Mouse (Mus musculus) gastrocnemius, postnatal 36 days (tissue): Measurements from ENCODE around the gene Gm10959. TPM values are rescaled to one million over a fixed set of nuclear protein-coding genes. Genes with fewer than 3 reads are reported as not detected.
A peak's percentile ranks its signal among the peaks of the same experiment; 100 is the strongest.
"Not testable (repeated sequence)": the region's sequence is repeated elsewhere in the genome, so short reads cannot be mapped to it uniquely, and the experiment has no call there.

ENCODE experiments used
- DNase-seq, 2 experiments: peaks; one replicate each; pipeline ENCODE4 v3.0.0; 2022
- intact Hi-C: fragments of 180-260 bp; cut with DNase I; formaldehyde crosslinking; loops from one replicate; pipeline ENCODE4 v1.15.1; 2025
- long read RNA-seq, 2 experiments: library from polyadenylated mRNA; stranded (forward); transcript quantifications; one replicate each; pipeline ENCODE4 v2.0.0; 2021
- total RNA-seq, 2 experiments: library from RNA; stranded (reverse); gene quantifications; 2 replicates each; pipeline ENCODE4 v1.2.3; 2021

Gene Gm10959
- not detected for total RNA-seq
- long read RNA-seq, experiment 1: 0 reads
- long read RNA-seq, experiment 2: 0 reads

DNA sequence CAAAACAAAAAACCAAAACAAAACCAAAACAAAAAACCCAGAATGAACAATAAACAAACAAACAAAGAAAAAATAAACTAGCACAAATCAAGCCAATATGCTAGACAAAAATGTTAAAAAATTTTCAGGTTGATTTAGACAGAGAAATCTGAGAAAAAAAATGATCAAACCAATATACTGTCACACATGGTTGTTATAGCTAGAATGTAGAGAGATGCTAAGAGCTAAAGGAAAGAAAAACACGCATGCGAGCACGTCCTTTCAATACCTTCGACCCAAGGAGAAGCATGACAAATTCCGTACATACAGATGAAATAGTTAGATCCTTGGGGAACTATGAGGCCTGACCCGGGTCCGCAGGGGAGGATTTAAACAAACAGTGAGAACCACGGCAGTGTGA lies at the start of gene Gm10959:
Gene Gm10959 (minus strand): TSS at position 101 of the 400 bp plus-strand sequence.
- DNase-seq: no peak

DNA sequence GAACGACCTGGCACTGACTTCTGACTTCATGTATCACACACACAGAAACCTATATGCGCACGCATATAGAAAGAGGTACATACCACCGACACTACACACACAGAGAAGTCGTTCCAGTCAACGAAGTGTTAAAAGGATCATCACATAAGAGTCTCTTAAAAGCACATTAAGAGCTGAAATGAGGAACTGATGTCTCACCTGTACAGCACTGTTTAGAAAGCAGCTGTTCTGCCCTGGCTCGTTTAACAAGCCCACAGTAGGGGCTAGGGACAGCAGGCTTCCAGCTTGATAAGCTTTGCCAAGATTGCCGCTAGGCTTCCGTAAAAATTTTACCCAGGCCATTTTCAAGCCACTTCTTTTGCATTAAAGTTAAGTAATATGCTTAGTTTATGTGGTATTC lies 49.2 kb upstream of the Gm10959 start:
- intact Hi-C loops: no loop called here
- DNase-seq: no peak

More for the DNA sequence above, at the start of gene Gm10959:
- intact Hi-C loops: no loop called here

GRCm38 (mm10) chr3:122964301-122964700 lies 45.1 kb upstream of the Gm10959 start:
- intact Hi-C loops: no loop called here
- no peak for DNase-seq

DNA sequence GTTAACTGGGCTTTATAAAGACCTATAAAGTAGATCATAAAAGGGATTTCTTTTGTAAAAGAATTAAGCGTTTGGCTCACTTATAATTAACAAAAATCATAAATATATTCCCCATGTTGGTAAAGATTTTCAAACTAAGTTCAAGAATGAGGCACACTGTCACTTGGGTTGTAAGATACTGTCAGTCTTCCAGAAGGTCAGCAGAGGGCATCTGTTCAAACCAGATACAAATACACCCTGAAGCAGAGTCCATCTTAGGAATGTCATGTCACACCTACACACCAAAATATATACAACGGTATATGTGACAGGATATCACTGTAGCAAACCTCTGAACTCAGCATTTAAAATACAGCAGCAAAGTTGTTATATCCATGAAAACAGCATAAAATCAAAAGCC lies 31.0 kb upstream of the Gm10959 start:
- no peak for DNase-seq
- intact Hi-C loops: no loop called here

GRCm38 (mm10) chr3:122943387-122943890 lies 24.3 kb upstream of the Gm10959 start:
- intact Hi-C loops: no loop called here
- DNase-seq: no peak

GRCm38 (mm10) chr3:122939215-122939614 lies 20.1 kb upstream of the Gm10959 start:
- peak in 1 of 2 experiments; percentile 40 for DNase-seq
- intact Hi-C loops: loop anchor here (10.0 kb wide), 1 partner anchor 416 kb away; no protein-coding TSS in a partner anchor

DNA sequence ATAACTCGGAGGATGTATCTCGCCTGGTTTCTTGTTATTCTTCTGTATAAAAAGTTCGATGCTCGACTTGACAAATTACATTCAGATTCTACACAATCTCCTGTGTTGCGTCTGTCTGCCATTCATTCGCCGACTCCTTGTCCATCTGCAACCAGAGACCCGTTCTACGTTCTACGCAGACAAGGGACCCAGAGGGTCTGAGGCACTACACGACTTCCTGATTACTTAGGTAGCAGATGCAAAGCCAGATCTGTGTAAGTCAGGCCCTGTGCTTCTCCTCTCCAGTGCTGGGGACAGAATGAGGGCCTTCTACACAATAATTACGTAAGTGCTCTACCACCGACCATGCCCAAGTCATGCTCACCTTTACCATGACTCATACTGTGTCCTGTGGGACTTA lies 18.0 kb upstream of the Gm10959 start:
- DNase-seq: not testable (repeated sequence)
- intact Hi-C loops: loop anchor here (2.0 to 10.0 kb wide), 2 partner anchors 166 to 418 kb away; no protein-coding TSS in a partner anchor

- DNase-seq: no peak
- intact Hi-C loops: loop anchor here (10.0 kb wide), 1 partner anchor 422 kb away; no protein-coding TSS in a partner anchor
Measured at GRCm38 (mm10) chr3:122932466-122932865, 13.3 kb upstream of the Gm10959 start.

DNA sequence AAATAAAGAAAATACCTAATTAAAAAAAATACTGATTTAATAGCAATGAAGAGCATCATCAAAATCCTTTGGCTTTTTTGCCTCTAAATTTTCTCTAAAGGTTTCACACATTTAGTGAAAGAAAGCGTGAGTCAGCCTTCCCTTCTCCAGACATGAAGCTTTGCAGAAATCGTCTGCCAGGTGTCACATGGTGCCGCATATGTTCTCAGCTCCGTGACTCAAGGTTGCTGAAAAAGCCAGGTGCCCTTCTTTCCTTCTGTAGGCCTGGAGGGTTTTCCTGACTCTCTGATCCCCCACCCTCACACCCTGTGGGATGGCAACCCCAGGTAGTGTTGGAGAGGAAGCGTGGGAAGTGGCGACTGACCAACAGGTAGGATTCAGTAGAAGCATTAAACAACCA lies 10.6 kb upstream of the Gm10959 start:
- no peak for DNase-seq
- intact Hi-C loops: loop anchor here (10.0 kb wide), 1 partner anchor 425 kb away; no protein-coding TSS in a partner anchor

- peak; percentile 92 to 96 for DNase-seq
- intact Hi-C loops: no loop called here
Measured at GRCm38 (mm10) chr3:122924009-122924914, 5.1 kb upstream of the Gm10959 start, which contains the start of gene 1810037I17Rik. Gene 1810037I17Rik (plus strand): TSS chr3:122924203.

DNA sequence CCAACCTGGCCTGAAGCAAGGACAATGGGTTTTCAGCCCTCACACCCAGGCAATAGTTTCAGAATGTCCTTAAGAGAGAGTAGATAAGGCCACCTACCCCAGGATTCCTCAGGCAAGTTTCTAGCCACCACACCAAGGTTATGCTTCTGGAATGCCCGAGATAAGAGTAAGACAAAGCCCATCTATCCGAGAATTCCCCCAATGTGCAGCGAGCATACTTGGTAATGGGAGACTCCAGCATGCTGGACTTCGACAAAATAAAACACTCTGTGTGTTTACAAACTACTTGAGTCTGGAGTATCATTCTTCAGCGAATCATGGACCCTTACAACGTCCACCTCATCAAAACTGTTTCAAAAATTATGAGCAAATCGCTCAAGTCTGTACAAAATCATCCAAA lies 4.0 kb upstream of the Gm10959 start:
- intact Hi-C loops: no loop called here

GRCm38 (mm10) chr3:122921676-122922527 lies 2.7 kb upstream of the Gm10959 start:
- DNase-seq: no peak
- intact Hi-C loops: no loop called here

More for the DNA sequence above, 4.0 kb upstream of the Gm10959 start:
- DNase-seq: no peak

DNA sequence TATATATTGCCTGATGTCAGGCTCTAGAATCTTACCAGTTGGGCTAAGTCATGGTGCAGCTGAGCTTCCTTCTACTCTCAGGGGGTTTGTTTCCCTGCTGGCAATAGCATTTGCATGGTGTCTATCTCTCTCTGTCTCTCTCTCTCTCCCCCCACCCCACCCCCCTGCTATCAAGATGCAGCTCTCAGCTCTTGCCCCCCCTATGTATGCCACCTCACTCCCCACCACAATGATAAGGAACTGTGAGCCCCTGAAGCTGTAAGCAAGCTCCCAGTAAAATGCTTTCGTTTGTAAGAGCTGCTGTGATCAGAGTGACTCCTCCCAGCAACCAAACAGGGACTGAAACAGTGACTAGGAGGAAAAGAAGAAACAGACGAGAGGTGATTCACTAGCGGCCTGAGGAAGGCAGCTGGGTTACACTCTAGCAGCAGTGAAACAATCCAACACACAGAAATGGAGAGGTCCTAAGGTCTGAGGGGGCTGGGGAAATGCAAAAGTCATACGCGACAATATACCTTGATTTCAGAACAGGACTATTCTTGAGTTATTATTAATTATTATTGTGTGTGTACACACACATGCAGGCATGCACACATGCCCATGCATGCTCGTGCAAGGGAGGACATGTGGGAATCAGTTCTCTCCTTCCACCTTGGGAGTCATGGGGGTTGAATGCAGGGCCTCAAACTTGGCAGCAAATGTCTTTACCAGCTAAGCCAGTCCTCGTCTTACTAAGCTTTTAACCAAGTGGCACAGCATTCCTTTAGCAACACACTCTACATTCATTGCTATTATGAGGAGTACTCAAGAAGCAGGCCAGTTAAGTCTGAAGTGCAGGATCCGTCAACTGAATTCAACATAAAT lies 1.6 kb upstream of the Gm10959 start:
- intact Hi-C loops: no loop called here
- DNase-seq: no peak

GRCm38 (mm10) chr3:122918672-122919071 lies 488 bp downstream of the Gm10959 start:
- intact Hi-C loops: no loop called here
- no peak for DNase-seq

GRCm38 (mm10) chr3:122916191-122916680 lies 2.9 kb downstream of the Gm10959 start:
- no peak for DNase-seq
- intact Hi-C loops: no loop called here

- no peak for DNase-seq
- intact Hi-C loops: no loop called here
Measured at GRCm38 (mm10) chr3:122915493-122915892, 3.7 kb downstream of the Gm10959 start.

DNA sequence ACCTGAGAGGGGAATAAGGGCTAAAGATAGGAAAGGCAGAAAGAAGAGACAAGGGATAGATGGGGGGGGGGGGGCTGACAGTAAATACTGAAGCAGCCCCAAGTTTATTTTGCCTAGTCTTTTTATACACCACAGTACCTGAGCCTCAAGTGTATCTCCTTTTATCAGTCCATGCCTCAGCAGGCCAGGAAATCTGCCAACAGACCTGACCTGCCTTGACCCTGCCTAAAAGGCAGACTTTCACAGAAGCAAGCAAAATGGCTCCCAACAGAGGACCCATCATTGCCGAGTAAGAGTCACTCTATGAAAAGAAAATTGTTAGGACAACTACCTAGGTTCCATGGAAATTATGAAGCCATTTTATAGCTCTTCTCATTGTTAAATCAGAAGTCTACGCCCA lies 11.3 kb downstream of the Gm10959 start:
- intact Hi-C loops: loop anchor here (10.0 kb wide), 2 partner anchors 173 to 603 kb away; no protein-coding TSS in a partner anchor
- DNase-seq: no peak

DNA sequence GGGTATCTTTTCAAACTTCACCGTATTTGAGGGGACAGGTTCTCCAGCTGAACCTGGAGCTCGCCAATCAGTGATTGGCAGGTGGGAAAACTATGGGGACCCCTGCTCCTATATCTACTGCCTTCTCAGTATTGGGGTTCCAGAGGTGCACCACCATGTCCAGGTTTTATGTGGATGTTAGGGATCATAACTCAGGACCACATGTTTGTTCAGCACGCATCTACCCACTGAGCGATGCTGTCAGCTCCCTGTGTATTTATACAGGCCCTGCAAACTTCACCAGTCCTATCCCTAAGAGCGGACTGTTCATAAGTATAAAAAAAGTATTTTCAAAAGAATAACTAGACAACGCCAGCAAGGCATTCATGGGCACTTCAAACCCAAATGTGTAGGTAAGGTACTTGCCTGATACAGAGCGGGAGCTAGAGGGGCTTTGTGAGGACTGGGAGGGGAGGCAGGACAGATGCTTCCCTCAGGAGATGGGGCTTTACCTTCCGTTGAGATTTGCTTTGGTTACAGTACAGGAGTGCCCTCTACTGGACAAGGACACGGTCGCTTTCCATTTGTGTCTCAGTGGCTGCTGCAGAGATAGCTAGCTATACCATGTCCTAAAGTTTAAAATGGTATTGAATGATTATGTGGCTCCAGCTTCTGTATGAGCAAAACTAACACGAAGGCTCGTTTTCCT lies 15.3 kb downstream of the Gm10959 start:
- intact Hi-C loops: loop anchor here (2.0 to 10.0 kb wide), 3 partner anchors 169 to 599 kb away; no protein-coding TSS in a partner anchor
- no peak for DNase-seq

- intact Hi-C loops: no loop called here
Measured at GRCm38 (mm10) chr3:122898254-122898653, 20.9 kb downstream of the Gm10959 start.

More at GRCm38 (mm10) chr3:122898254-122898653, 20.9 kb downstream of the Gm10959 start:
- DNase-seq: no peak
